Mouse (Mus musculus): Measurements from ENCODE around the gene Ephb1. TPM values are rescaled to one million over a fixed set of nuclear protein-coding genes. Genes with fewer than 3 reads are reported as not detected.
A peak's percentile ranks its signal among the peaks of the same experiment; 100 is the strongest.

The Ephb1 gene
- polyA plus RNA-seq, 1 experiment from 2014 or later, result 0.44 TPM

DNA sequence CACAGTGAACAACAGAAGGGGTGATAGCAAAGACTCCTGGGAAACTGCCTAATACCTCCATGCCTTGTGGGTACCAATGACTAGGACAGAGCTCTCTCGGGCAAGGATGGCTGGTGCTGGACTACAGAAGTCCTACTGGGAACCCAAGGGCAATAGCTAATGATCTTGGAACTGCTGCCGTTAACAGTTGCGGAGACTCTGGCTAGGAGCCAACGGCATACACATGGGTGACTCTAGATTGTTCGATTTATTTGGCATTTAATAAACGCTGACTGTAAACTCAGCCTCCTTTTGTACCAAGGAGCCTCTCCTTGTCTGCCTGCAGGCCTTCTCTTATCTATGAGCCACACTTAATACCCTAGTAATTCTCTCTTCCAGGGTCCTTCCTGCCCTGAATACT is 364.5 kb downstream of the Ephb1 start:
- 70% methylated on average over 6 of the region's 6 CpGs for WGBS (ENCODE audit: insufficient replicate concordance)
- Histone ChIP-seq H3K4me2 (peak overlapping the region; percentile 43), H3K36me3 (no peaks in the 10 kb centered on the region), H3K9me3 (replicated peaks) (no peaks in the 10 kb centered on the region), H3K9ac (no peak overlapping the region), H3K4me1 (peaks cover 77% of the 10 kb centered on the region), H3K27me3 (replicated peaks) (no peaks in the 10 kb centered on the region), H3K27ac (no peak overlapping the region; the same call in 1 of the 2 replicates), H3K4me3 (no peak overlapping the region)
- no peak for ATAC-seq

- Histone ChIP-seq H3K27me3 (replicated peaks) (no peaks in the 10 kb centered on the region), H3K4me1 (peaks cover 48% of the 10 kb centered on the region), H3K9ac (no peak overlapping the region), H3K36me3 (no peaks in the 10 kb centered on the region), H3K9me3 (replicated peaks) (no peaks in the 10 kb centered on the region), H3K27ac (peak overlapping the region; percentile 37; the same call in 1 of the 2 replicates), H3K4me3 (no peak overlapping the region), H3K4me2 (no peak overlapping the region)
- WGBS (ENCODE audit: insufficient replicate concordance), result 56% methylated on average over 2 of the region's 2 CpGs
- peak; percentile 82 for ATAC-seq
These were observed 367.6 kb downstream of the Ephb1 start for GRCm38 (mm10) chr9:101986910-101987309.

- Histone ChIP-seq H3K27me3 (replicated peaks) (0 out of 2 replicates have a peak, but pooled peaks cover 5% of the 10 kb centered on the region), H3K4me2 (no peak overlapping the region), H3K36me3 (no peaks in the 10 kb centered on the region), H3K27ac (no peak overlapping the region), H3K9ac (no peak overlapping the region), H3K4me1 (peaks cover 13% of the 10 kb centered on the region), H3K9me3 (replicated peaks) (no peaks in the 10 kb centered on the region), H3K4me3 (no peak overlapping the region)
- 66% methylated on average over 7 of the region's 7 CpGs for WGBS (ENCODE audit: insufficient replicate concordance)
- no peak for ATAC-seq
These were observed 372.1 kb downstream of the Ephb1 start for GRCm38 (mm10) chr9:101982378-101982777.

DNA sequence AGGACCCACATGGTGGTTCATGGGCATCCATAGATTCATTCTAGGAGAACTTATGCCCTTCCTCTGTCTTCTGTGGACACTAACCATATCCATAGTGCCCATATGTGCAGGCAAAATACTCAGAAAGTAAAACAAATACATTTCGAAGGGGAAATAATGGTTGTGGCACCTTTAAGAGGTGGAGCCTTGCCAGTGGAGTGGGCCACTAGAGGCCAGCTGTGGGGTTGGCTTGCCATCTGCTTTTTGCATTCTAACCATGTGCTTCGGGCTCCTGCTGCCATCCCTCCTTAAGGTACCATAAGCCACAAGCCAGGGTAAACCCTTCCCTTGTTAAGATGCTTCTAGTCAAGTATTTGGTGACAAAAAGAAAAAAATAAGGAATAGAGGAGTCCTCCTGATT is 373.3 kb downstream of the Ephb1 start:
- Histone ChIP-seq H3K27ac (no peak overlapping the region), H3K4me1 (peaks cover under 1% of the 10 kb centered on the region), H3K36me3 (no peaks in the 10 kb centered on the region), H3K9me3 (replicated peaks) (no peaks in the 10 kb centered on the region), H3K9ac (no peak overlapping the region), H3K27me3 (replicated peaks) (0 out of 2 replicates have a peak, but pooled peaks cover 5% of the 10 kb centered on the region), H3K4me3 (no peak overlapping the region), H3K4me2 (no peak overlapping the region)
- ATAC-seq, result no peak
- 68% methylated on average over 2 of the region's 2 CpGs for WGBS (ENCODE audit: insufficient replicate concordance)

GRCm38 (mm10) chr9:101976884-101977465 is 377.5 kb downstream of the Ephb1 start:
- no peak for ATAC-seq
- H3K4me3 ChIP-seq, result no peak overlapping the region
- no peaks in the 10 kb centered on the region for H3K36me3 ChIP-seq
- 69% methylated on average over 4 of the region's 4 CpGs for WGBS (ENCODE audit: insufficient replicate concordance)
- H3K27me3 ChIP-seq (replicated peaks), result 0 out of 2 replicates have a peak, but pooled peaks cover 5% of the 10 kb centered on the region
- H3K9me3 ChIP-seq (replicated peaks), result no peaks in the 10 kb centered on the region
- no peak overlapping the region for H3K4me2 ChIP-seq
- H3K27ac ChIP-seq, result no peak overlapping the region
- peaks cover 4% of the 10 kb centered on the region; the same call in 1 of the 2 replicates for H3K4me1 ChIP-seq
- H3K9ac ChIP-seq, result no peak overlapping the region

DNA sequence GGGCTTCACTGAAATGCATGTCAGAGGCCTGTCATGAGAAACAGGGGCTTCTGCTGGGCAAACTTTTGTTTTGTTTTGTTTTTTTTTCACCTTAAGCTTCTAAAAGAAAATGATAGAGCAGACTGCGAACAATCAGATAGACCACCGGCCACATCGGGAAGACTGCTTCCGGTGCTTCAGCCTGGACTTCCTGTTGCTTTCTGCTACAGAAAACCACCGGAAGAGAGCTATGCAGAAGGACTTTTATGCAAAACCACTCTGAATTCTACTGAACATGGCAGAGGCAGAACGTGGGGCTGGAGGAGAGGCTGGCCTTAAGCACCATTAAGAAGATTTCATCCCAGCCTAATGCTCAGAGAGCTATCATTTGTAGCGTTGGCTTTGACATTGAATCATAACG is 382.2 kb downstream of the Ephb1 start:
- no peak overlapping the region for H3K4me3 ChIP-seq
- ATAC-seq, result no peak
- peak overlapping the region; percentile 27; the same call in 1 of the 2 replicates for H3K4me2 ChIP-seq
- no peaks in the 10 kb centered on the region; the same call in 1 of the 2 replicates for H3K27me3 ChIP-seq (replicated peaks)
- H3K9me3 ChIP-seq (replicated peaks), result no peaks in the 10 kb centered on the region
- peaks cover 4% of the 10 kb centered on the region; the same call in 1 of the 2 replicates for H3K4me1 ChIP-seq
- H3K9ac ChIP-seq, result no peak overlapping the region
- H3K36me3 ChIP-seq, result no peaks in the 10 kb centered on the region
- H3K27ac ChIP-seq, result no peak overlapping the region
- WGBS (ENCODE audit: insufficient replicate concordance), result 34% methylated on average over 8 of the region's 8 CpGs

- H3K27ac ChIP-seq, result no peak overlapping the region
- peaks cover 4% of the 10 kb centered on the region; the same call in 1 of the 2 replicates for H3K4me1 ChIP-seq
- no peaks in the 10 kb centered on the region for H3K36me3 ChIP-seq
- WGBS (ENCODE audit: insufficient replicate concordance), result 30% methylated on average over 6 of the region's 6 CpGs
- ATAC-seq, result no peak
- no peak overlapping the region; the same call in 1 of the 2 replicates for H3K4me2 ChIP-seq
- H3K27me3 ChIP-seq (replicated peaks), result no peaks in the 10 kb centered on the region; the same call in 1 of the 2 replicates
- H3K4me3 ChIP-seq, result no peak overlapping the region
- H3K9ac ChIP-seq, result no peak overlapping the region
- H3K9me3 ChIP-seq (replicated peaks), result no peaks in the 10 kb centered on the region
These were observed 382.7 kb downstream of the Ephb1 start for GRCm38 (mm10) chr9:101971806-101972205.

GRCm38 (mm10) chr9:101956228-101956627 is 398.3 kb downstream of the Ephb1 start:
- Histone ChIP-seq H3K4me3 (no peak overlapping the region), H3K9ac (no peak overlapping the region), H3K27me3 (replicated peaks) (0 out of 2 replicates have a peak, but pooled peaks cover 6% of the 10 kb centered on the region), H3K4me2 (no peak overlapping the region), H3K36me3 (no peaks in the 10 kb centered on the region), H3K9me3 (replicated peaks) (no peaks in the 10 kb centered on the region), H3K27ac (no peak overlapping the region), H3K4me1 (no peaks in the 10 kb centered on the region)
- ATAC-seq, result no peak
- 26% methylated on average over 4 of the region's 4 CpGs for WGBS (ENCODE audit: insufficient replicate concordance)

- no peak overlapping the region for H3K27ac ChIP-seq
- no peak for ATAC-seq
- H3K4me1 ChIP-seq, result no peaks in the 10 kb centered on the region
- no peaks in the 10 kb centered on the region for H3K36me3 ChIP-seq
- no peak overlapping the region for H3K4me3 ChIP-seq
- no peak overlapping the region for H3K4me2 ChIP-seq
- H3K27me3 ChIP-seq (replicated peaks), result peaks cover 13% of the 10 kb centered on the region; the same call in 1 of the 2 replicates
- no peaks in the 10 kb centered on the region for H3K9me3 ChIP-seq (replicated peaks)
- WGBS (ENCODE audit: insufficient replicate concordance), result 78% methylated on average over 4 of the region's 4 CpGs
- no peak overlapping the region for H3K9ac ChIP-seq
These were observed 400.0 kb downstream of the Ephb1 start for GRCm38 (mm10) chr9:101954529-101954928.

GRCm38 (mm10) chr9:101950101-101950500 is 404.4 kb downstream of the Ephb1 start:
- 21% methylated on average over 3 of the region's 3 CpGs for WGBS (ENCODE audit: insufficient replicate concordance)
- no peak overlapping the region for H3K4me2 ChIP-seq
- no peak overlapping the region for H3K9ac ChIP-seq
- no peak overlapping the region for H3K4me3 ChIP-seq
- peaks cover 13% of the 10 kb centered on the region for H3K4me1 ChIP-seq
- H3K27me3 ChIP-seq (replicated peaks), result peaks cover 7% of the 10 kb centered on the region; the same call in 1 of the 2 replicates
- H3K36me3 ChIP-seq, result no peaks in the 10 kb centered on the region
- ATAC-seq, result no peak
- no peak overlapping the region for H3K27ac ChIP-seq
- H3K9me3 ChIP-seq (replicated peaks), result no peaks in the 10 kb centered on the region

GRCm38 (mm10) chr9:101945814-101946213 is 408.7 kb downstream of the Ephb1 start:
- no peak overlapping the region for H3K4me3 ChIP-seq

GRCm38 (mm10) chr9:101945326-101945725 is 409.2 kb downstream of the Ephb1 start:
- Histone ChIP-seq H3K9ac (no peak overlapping the region), H3K9me3 (replicated peaks) (no peaks in the 10 kb centered on the region), H3K4me3 (no peak overlapping the region), H3K4me2 (peak overlapping the region; percentile 27; the same call in 1 of the 2 replicates), H3K27ac (no peak overlapping the region), H3K36me3 (no peaks in the 10 kb centered on the region), H3K27me3 (replicated peaks) (peaks cover 9% of the 10 kb centered on the region; the same call in 1 of the 2 replicates), H3K4me1 (peaks cover 19% of the 10 kb centered on the region)
- ATAC-seq, result 0 out of 2 replicates have a peak, but pooled peaks have one; percentile 18
- 64% methylated on average over 7 of the region's 7 CpGs for WGBS (ENCODE audit: insufficient replicate concordance)

More at GRCm38 (mm10) chr9:101945814-101946213, 408.7 kb downstream of the Ephb1 start:
- Histone ChIP-seq H3K36me3 (no peaks in the 10 kb centered on the region), H3K27me3 (replicated peaks) (peaks cover 12% of the 10 kb centered on the region; the same call in 1 of the 2 replicates), H3K4me2 (peak overlapping the region; percentile 27; the same call in 1 of the 2 replicates), H3K9me3 (replicated peaks) (no peaks in the 10 kb centered on the region), H3K27ac (no peak overlapping the region), H3K4me1 (peaks cover 15% of the 10 kb centered on the region), H3K9ac (no peak overlapping the region)
- ATAC-seq, result peak; percentile 83
- 36% methylated on average over 4 of the region's 4 CpGs for WGBS (ENCODE audit: insufficient replicate concordance)

All from liver, embryonic 12.5 days (tissue).